Mouse (Mus musculus) monocyte, adult 5-6 weeks (primary cell): Measurements from ENCODE around the gene Serpina3i. TPM values are rescaled to one million over a fixed set of nuclear protein-coding genes. Genes with fewer than 3 reads are reported as not detected.

ENCODE experiments used
- ATAC-seq: fragments of 153-309, 156-312 bp; replicated peaks from 2 replicates; pipeline ENCODE4 v1.8.0; 2017; ENCODE audit warnings: mild to moderate bottlenecking; ENCODE audit not compliant: low TSS enrichment, insufficient number of reproducible peaks, severe bottlenecking, poor library complexity, low FRiP score
- total RNA-seq: library from RNA; stranded (forward); fragments of 200-1000, 200-491, 200-594 nt; gene quantifications from 3 replicates; pipeline ENCODE4 v1.2.3, GENCODE M21; 2017

Serpina3i gene
- total RNA-seq, 1 experiment from 2014 or later, result not detected

DNA sequence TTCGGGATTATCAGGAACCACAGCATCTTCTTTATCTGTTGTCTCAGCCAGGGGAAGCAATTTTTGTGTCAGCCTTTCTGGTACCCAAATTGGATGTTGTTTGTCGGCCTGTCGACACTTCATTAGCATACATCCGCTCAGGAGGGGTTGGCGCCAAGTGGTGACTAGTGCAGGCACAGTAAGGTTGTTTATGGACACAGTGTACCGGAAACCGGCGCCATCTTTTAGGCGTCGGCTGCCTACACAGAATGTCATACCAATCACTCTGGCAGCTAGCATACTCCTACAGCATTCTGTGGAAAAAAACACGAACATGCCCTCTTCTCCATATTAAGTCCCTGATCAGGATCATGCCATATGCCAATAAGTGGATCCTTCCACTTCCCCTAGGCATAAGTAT is 20.5 kb downstream of the Serpina3i start:
- no peak for ATAC-seq

DNA sequence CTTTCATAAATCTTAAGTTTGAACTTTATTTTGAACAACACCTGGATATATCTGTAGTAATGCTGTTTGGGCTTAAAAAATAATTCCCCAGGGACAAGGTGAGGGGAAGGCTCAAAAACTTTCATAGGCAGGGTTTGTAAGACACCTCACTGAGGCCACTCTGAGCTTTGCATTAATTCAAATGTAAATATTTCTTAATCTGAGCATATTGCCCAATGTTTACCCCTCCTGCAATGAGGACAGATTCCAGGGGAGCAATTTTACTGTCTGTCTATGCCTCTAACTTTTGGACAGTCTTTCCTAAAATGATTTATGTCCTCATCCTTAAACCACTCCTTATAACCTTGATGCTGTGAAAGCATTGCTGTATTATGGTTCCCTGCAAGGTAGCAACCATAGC is 25.4 kb downstream of the Serpina3i start:
- ATAC-seq, result no peak

DNA sequence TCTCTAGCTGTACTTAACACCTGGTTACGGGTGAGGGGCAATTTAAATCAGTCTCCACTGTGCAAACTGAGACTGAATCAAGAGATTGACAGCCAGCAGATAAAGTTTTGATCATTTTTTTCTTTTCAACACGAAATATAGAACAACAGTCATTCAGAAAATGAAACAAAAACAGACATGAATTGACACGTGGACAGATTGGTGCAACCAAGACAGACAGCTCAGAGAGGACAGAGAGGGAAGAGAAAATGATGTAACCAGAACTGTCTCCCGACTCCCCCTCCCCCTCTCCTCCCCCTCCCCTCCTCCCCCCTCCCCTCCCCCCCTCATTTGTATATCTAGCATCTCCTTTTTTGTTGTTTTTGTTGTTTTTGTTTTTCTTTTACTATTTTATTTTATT is 26.9 kb downstream of the Serpina3i start:
- ATAC-seq, result no peak

DNA sequence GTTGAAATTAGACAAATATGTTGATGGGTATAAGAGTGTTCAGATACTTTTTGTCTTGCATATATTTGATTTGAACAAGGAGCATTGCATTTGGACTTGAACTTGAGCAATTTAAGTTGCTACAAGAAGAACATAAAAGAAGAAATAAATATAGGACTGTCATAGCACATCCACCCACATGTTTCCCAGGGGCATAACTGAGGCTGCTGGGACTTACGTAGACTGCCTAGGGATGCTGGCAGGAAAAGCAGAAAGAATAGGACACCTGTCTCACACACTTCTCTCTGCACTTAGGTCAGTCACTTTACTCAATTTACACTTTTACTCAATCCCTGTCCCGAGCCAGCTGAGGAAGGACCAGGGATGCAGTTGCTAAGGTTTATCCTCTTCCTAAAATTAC is 31.0 kb downstream of the Serpina3i start:
- no peak for ATAC-seq

DNA sequence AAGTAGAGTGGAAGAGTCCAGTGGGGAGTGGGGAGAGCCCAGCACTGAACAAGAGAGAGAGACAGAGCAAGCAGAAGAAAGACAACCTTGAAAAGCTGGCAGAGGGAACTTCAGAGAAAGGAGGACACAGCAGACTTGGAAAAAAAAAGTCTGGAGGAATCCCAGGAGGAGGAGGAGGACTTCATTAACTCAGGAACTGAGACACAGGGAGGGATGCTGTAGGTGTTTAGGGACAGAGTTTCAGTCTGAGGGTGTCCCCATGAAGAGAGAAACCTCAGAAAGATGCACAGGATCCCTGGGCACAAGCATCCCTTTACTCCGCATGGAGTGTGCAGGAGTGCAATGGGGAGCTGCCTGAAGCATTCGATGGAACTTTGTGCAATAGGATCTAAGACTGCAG is 35.1 kb downstream of the Serpina3i start:
- ATAC-seq, result no peak

DNA sequence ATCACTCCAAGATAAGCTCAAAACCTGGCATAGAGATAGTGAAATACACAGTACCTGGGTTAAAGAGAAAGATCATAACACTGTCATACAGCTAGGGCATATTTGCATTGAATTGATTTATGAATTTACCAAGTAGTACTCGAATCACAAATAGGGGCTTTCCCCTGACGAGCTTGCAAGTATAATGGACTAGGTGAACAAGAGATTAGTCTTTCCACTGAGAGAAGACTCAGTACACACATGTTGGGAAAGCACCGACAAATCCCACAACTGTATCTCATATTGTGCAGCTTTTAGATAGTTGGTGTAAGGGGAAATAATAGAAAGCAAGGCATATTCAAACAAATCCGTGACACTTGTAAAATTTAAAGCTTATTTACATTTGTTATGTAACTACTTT is 43.1 kb downstream of the Serpina3i start:
- no peak for ATAC-seq

DNA sequence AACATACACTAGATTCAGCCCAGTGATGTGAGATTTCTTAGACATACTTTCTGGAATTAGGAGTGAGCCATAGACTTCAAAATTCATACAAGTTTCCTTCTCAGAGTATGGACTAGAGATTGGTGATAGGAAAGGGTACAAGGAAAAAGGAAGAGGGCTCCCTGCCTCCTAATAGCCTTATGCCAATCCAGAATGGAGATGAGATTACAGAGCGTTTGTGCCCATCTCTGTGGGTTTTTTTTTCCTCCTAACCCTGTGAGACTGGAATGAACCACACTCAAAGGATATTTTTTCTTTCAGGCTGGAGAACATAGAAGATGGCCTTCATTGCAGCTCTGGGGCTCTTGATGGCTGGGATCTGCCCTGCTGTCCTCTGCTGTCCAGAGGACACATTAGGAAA is 51.3 kb downstream of the Serpina3i start, which contains the start of gene Serpina3j:
Serpina3j (plus strand) TSS at position 301 of the 400 bp plus-strand sequence.
- ATAC-seq, result no peak

Other genes with a start within 250 kb of the Serpina3i start
- not detected in 3 replicates for gene Serpina9, start 249.4 kb upstream of the Serpina3i start, total RNA-seq
- gene Serpina12, start 218.7 kb upstream of the Serpina3i start, total RNA-seq, result not detected in 3 replicates
- gene Serpina5, start 162.0 kb upstream of the Serpina3i start, total RNA-seq, result not detected in 3 replicates
- gene Serpina3a, start 150.4 kb upstream of the Serpina3i start, total RNA-seq, result not detected in 3 replicates
- gene Serpina3b, start 135.1 kb upstream of the Serpina3i start, total RNA-seq, result 0.19 TPM in 1 of 3 replicates, not detected in the others
- not detected in 3 replicates for gene Serpina3c, start 109.3 kb upstream of the Serpina3i start, total RNA-seq
- gene Serpina3f, start 48.6 kb upstream of the Serpina3i start, total RNA-seq, result 0.86 to 3.9 TPM (median 1.1 TPM) in 3 replicates
- gene Serpina3g, start 26.9 kb upstream of the Serpina3i start, total RNA-seq, result 37.7 to 97.9 TPM (median 42.7 TPM) in 3 replicates
- gene Serpina3j, start 51.4 kb downstream of the Serpina3i start, total RNA-seq, result not detected in 3 replicates
- gene Serpina3k, start 75.4 kb downstream of the Serpina3i start, total RNA-seq, result not detected in 3 replicates
- not detected in 3 replicates for gene Serpina3m, start 75.4 kb downstream of the Serpina3i start, total RNA-seq
- not detected in 3 replicates for gene Serpina3n, start 143.6 kb downstream of the Serpina3i start, total RNA-seq
- gene Gsc, start 210.2 kb downstream of the Serpina3i start, total RNA-seq, result not detected in 3 replicates